Mouse (Mus musculus) bone marrow macrophage, adult 2 months (primary cell): ENCODE measurements around the gene C1qb.

Experiments used
- CTCF ChIP-seq: IDR thresholded peaks from 2 replicates; pipeline ENCODE4 v1.5.1; 2012; ENCODE audit warnings: low read depth, mild to moderate bottlenecking, low read length, moderate library complexity
- POLR2A ChIP-seq: IDR thresholded peaks from 2 replicates; pipeline ENCODE4 v1.6.1; 2012; ENCODE audit warnings: mild to moderate bottlenecking, low read depth, low read length, borderline replicate concordance

DNA sequence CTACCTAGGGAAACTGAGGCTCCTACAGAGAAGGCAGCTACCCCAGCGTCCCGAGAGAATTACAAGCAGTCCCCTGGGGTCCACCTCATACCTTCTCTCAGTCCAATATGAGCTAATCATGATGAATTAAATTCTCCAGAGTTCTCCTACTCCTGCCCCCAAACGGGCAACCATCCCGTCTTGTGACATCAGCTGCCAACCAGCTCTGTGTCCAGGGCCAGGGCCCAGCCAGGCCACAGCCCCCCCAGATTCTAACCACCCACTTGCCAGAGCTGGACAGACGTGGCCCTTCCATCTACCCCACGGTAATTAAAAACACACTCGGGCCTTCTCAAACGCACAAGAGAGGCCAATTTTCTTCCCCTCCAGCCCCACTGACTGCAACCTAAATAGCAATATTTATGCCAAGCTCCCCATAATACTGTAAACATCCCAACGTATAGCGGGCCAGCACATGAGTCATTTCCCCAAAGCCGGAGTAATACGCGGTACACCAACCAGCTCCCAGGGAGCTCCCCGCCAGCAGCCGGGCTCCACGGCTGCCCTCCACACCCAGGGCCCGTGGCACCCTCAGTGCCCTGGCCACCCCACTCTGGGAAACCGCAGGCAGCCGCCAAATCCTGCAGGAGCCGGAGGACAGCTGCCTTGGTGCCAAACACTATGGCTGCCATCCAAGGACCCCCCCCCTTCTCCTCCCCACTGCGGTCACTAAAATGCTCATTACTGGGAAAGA lies 52.2 kb downstream of the C1qb start:
- no peak for TF ChIP-seq POLR2A
- TF ChIP-seq CTCF, result no peak
